ENCODE assay signal across 9 mouse cellular contexts in the genomic region with DNA sequence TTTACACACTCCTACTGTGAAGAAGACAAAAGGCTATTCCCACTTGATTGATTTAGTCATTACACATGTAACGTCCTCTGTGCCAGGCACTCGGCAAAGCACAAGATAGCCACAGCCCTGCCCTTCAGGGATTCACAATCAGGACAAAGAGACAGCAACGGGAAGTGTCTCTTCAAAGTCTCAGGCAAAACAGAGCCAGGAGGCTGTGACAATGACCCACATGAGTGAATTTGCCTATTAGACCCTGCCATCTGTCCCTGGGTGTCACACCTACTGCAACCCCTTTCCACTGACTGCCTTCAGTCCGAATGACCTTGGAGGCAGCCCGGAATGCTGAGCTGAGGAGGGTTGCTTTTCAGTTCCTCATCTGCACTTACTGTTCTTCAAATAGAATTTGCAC.
DNase-seq lines count a peak whose midpoint lies in the region; ATAC-seq and TF ChIP-seq lines count a peak whose summit lies in the region.
"Had no signal": no experiment of that assay in that cellular context is flagged by ENCODE, and none has a peak within 500 bp of the region (broad histone marks: within the 10 kb centered on the region; RNA-seq: fewer than 3 reads in every experiment).

No protein-coding gene starts in this region.

- H3K4me1 ChIP-seq in embryonic facial prominence, embryonic 15.5 days = no peaks in the 10 kb centered on the region; the same call in 1 of the 2 replicates
- peaks cover 8% of the 10 kb centered on the region for H3K4me1 ChIP-seq in hindbrain, postnatal 0 days (ENCODE audit: insufficient read depth, low read length)

- no peaks in the 10 kb centered on the region for H3K9me3 ChIP-seq in embryonic facial prominence, embryonic 15.5 days (replicated peaks)
- H3K9me3 ChIP-seq in hindbrain, postnatal 0 days (ENCODE audit: low read length) = no peaks in the 10 kb centered on the region

- no peaks in the 10 kb centered on the region for H3K36me3 ChIP-seq in embryonic facial prominence, embryonic 15.5 days
- H3K36me3 ChIP-seq in hindbrain, postnatal 0 days (ENCODE audit: insufficient read depth, low read length) = no peaks in the 10 kb centered on the region
- H3K36me3 ChIP-seq in splenic B cell, adult 2 months (ENCODE audit: control insufficient read depth, insufficient read depth, low read length, poor library complexity, severe bottlenecking) = no peaks in the 10 kb centered on the region

- H3K4me3 ChIP-seq in embryonic facial prominence, embryonic 15.5 days (replicated peaks) = no peak overlapping the region
- H3K4me3 ChIP-seq in hindbrain, postnatal 0 days (ENCODE audit: low read length) = peak overlapping the region; percentile 44

- H3K27me3 ChIP-seq in embryonic facial prominence, embryonic 15.5 days = no peaks in the 10 kb centered on the region
- H3K27me3 ChIP-seq in hindbrain, postnatal 0 days (ENCODE audit: insufficient read depth, low read length) = no peaks in the 10 kb centered on the region
- H3K27me3 ChIP-seq in splenic B cell, adult 2 months (ENCODE audit: control insufficient read depth, insufficient read depth, low read length, poor library complexity, severe bottlenecking) = no peaks in the 10 kb centered on the region

- H3K27ac ChIP-seq in embryonic facial prominence, embryonic 15.5 days (replicated peaks) = no peak overlapping the region
- peak overlapping the region; percentile 87 for H3K27ac ChIP-seq in hindbrain, postnatal 0 days
- H3K27ac ChIP-seq: liver, embryonic 14.5 days had no signal

- no peak for TF ChIP-seq CTCF in hindbrain, postnatal 0 days (IDR thresholded peaks at IDR 0.05; ENCODE audit: low read depth)

- no peak overlapping the region for H3K9ac ChIP-seq in embryonic facial prominence, embryonic 15.5 days
- H3K9ac ChIP-seq in hindbrain, postnatal 0 days (replicated peaks; ENCODE audit: low read length) = peak overlapping the region; percentile 58
- H3K9ac ChIP-seq: liver, embryonic 14.5 days had no signal

- 29% methylated on average over 5 of the region's 5 CpGs for WGBS in embryonic facial prominence, embryonic 15.5 days
- 11% methylated on average over 5 of the region's 5 CpGs for whole genome bisulfite sequencing in hindbrain, postnatal 0 days

- peak; percentile 7 for DNase-seq in right cerebral cortex, postnatal 4 days
- no peak for DNase-seq in right cerebral cortex, postnatal 14 days
- DNase-seq in hindbrain, postnatal 0 days (ENCODE audit: low spot score) = peak; percentile 62
- peak; percentile 27 for DNase-seq in splenic B cell, adult 2 months (ENCODE audit: low read depth, low spot score)
- no peak for DNase-seq in right cerebral cortex, adult 2 months (ENCODE audit: low spot score in 2 of 2)
- DNase-seq in right cerebral cortex, postnatal 36 days (ENCODE audit: low spot score in 2 of 2) = no peak
- no peak for DNase-seq in urinary bladder, adult 2 months (ENCODE audit: low spot score)

- peak overlapping the region; percentile 44 for H3K4me2 ChIP-seq in embryonic facial prominence, embryonic 15.5 days (replicated peaks)
- peak overlapping the region; percentile 64 for H3K4me2 ChIP-seq in hindbrain, postnatal 0 days (ENCODE audit: low read depth, low read length)

- ATAC-seq in embryonic facial prominence, embryonic 15.5 days (ENCODE audit: insufficient number of reproducible peaks, low FRiP score, low TSS enrichment, low read depth) = no peak
- ATAC-seq in hindbrain, postnatal 0 days = peak; percentile 63

Comparison
In these comparisons a context has a peak if more than half of its experiments do, and no peak if none do; other contexts are left out.
1. DNase-seq: peak in right cerebral cortex, postnatal 4 days (single experiment), hindbrain, postnatal 0 days (single experiment) and splenic B cell, adult 2 months (single experiment); none in right cerebral cortex, postnatal 14 days (single experiment), right cerebral cortex, adult 2 months (0 of 2), right cerebral cortex, postnatal 36 days (0 of 2) and urinary bladder, adult 2 months (single experiment).